Mouse (Mus musculus): ENCODE data around the gene Chmp6. TPM values are rescaled to one million over a fixed set of nuclear protein-coding genes. Genes with fewer than 3 reads are reported as not detected.

Gene Chmp6
- polyA plus RNA-seq, 1 experiment = 64.9 TPM

- no peaks in the 10 kb centered on the region for H3K27me3 ChIP-seq (ENCODE audit: control insufficient read depth, insufficient read depth, insufficient read length)
- H3ac ChIP-seq (ENCODE audit: control insufficient read depth, insufficient read length, low read depth) = no peak overlapping the region
- TF ChIP-seq CEBPB (IDR thresholded peaks at IDR 0.05; ENCODE audit: low read depth) = no peak
- TF ChIP-seq USF1 (IDR thresholded peaks at IDR 0.05; ENCODE audit: low read depth) = no peak
- no peak for TF ChIP-seq MYOG (IDR thresholded peaks at IDR 0.05; ENCODE audit: control insufficient read depth, extremely low read depth, insufficient read length)
- TF ChIP-seq CTCF (IDR thresholded peaks at IDR 0.05; ENCODE audit: control insufficient read depth, insufficient read depth, insufficient read length) = no peak
- no peak for TF ChIP-seq MAX (IDR thresholded peaks at IDR 0.05)
- TF ChIP-seq MYOD1 (IDR thresholded peaks at IDR 0.05; ENCODE audit: control insufficient read depth, insufficient read length, low read depth) = no peak
- no peak for TF ChIP-seq FOSL1 (IDR thresholded peaks at IDR 0.05; ENCODE audit: insufficient read depth, low read length, poor library complexity, severe bottlenecking)
- peaks cover 92% of the 10 kb centered on the region for H3K36me3 ChIP-seq (ENCODE audit: control insufficient read depth, insufficient read depth)
- H3K79me2 ChIP-seq (ENCODE audit: control insufficient read depth, insufficient read depth) = no peaks in the 10 kb centered on the region
- no peaks in the 10 kb centered on the region for H3K79me3 ChIP-seq (ENCODE audit: low read depth)
- H3K4me3 ChIP-seq (ENCODE audit: insufficient read depth, poor library complexity, severe bottlenecking) = no peak overlapping the region
These were observed 38.4 kb upstream of the Chmp6 start for GRCm38 (mm10) chr11:119874841-119875240.

GRCm38 (mm10) chr11:119875685-119876084, 37.6 kb upstream of the Chmp6 start:
- H3K79me3 ChIP-seq (ENCODE audit: low read depth) = no peaks in the 10 kb centered on the region
- no peak overlapping the region for H3K4me3 ChIP-seq (ENCODE audit: insufficient read depth, poor library complexity, severe bottlenecking)
- no peak overlapping the region for H3ac ChIP-seq (ENCODE audit: control insufficient read depth, insufficient read length, low read depth)
- TF ChIP-seq MAX (IDR thresholded peaks at IDR 0.05) (no peak), MYOD1 (IDR thresholded peaks at IDR 0.05; ENCODE audit: control insufficient read depth, insufficient read length, low read depth) (no peak), FOSL1 (IDR thresholded peaks at IDR 0.05; ENCODE audit: insufficient read depth, low read length, poor library complexity, severe bottlenecking) (no peak), MYOG (IDR thresholded peaks at IDR 0.05; ENCODE audit: control insufficient read depth, extremely low read depth, insufficient read length) (no peak), CTCF (IDR thresholded peaks at IDR 0.05; ENCODE audit: control insufficient read depth, insufficient read depth, insufficient read length) (no peak), USF1 (IDR thresholded peaks at IDR 0.05; ENCODE audit: low read depth) (no peak), CEBPB (IDR thresholded peaks at IDR 0.05; ENCODE audit: low read depth) (no peak)
- H3K79me2 ChIP-seq (ENCODE audit: control insufficient read depth, insufficient read depth) = no peaks in the 10 kb centered on the region
- H3K27me3 ChIP-seq (ENCODE audit: control insufficient read depth, insufficient read depth, insufficient read length) = no peaks in the 10 kb centered on the region
- peaks cover 92% of the 10 kb centered on the region for H3K36me3 ChIP-seq (ENCODE audit: control insufficient read depth, insufficient read depth)

GRCm38 (mm10) chr11:119877124-119877523, 36.1 kb upstream of the Chmp6 start:
- Histone ChIP-seq H3K27me3 (ENCODE audit: control insufficient read depth, insufficient read depth, insufficient read length) (no peaks in the 10 kb centered on the region), H3K79me3 (ENCODE audit: low read depth) (no peaks in the 10 kb centered on the region), H3K79me2 (ENCODE audit: control insufficient read depth, insufficient read depth) (no peaks in the 10 kb centered on the region), H3K36me3 (ENCODE audit: control insufficient read depth, insufficient read depth) (peaks cover 81% of the 10 kb centered on the region), H3ac (ENCODE audit: control insufficient read depth, insufficient read length, low read depth) (no peak overlapping the region), H3K4me3 (ENCODE audit: insufficient read depth, poor library complexity, severe bottlenecking) (no peak overlapping the region)
- no peak for TF ChIP-seq MYOD1 (IDR thresholded peaks at IDR 0.05; ENCODE audit: control insufficient read depth, insufficient read length, low read depth)
- no peak for TF ChIP-seq MYOG (IDR thresholded peaks at IDR 0.05; ENCODE audit: control insufficient read depth, extremely low read depth, insufficient read length)
- TF ChIP-seq CEBPB (IDR thresholded peaks at IDR 0.05; ENCODE audit: low read depth) = no peak
- no peak for TF ChIP-seq USF1 (IDR thresholded peaks at IDR 0.05; ENCODE audit: low read depth)
- no peak for TF ChIP-seq MAX (IDR thresholded peaks at IDR 0.05)
- no peak for TF ChIP-seq FOSL1 (IDR thresholded peaks at IDR 0.05; ENCODE audit: insufficient read depth, low read length, poor library complexity, severe bottlenecking)
- TF ChIP-seq CTCF (IDR thresholded peaks at IDR 0.05; ENCODE audit: control insufficient read depth, insufficient read depth, insufficient read length) = no peak

- TF ChIP-seq MYOD1 (IDR thresholded peaks at IDR 0.05; ENCODE audit: control insufficient read depth, insufficient read length, low read depth) = no peak
- no peak for TF ChIP-seq USF1 (IDR thresholded peaks at IDR 0.05; ENCODE audit: low read depth)
- TF ChIP-seq CTCF (IDR thresholded peaks at IDR 0.05; ENCODE audit: control insufficient read depth, insufficient read depth, insufficient read length) = no peak
- TF ChIP-seq MAX (IDR thresholded peaks at IDR 0.05) = no peak
- no peak for TF ChIP-seq FOSL1 (IDR thresholded peaks at IDR 0.05; ENCODE audit: insufficient read depth, low read length, poor library complexity, severe bottlenecking)
- no peak for TF ChIP-seq MYOG (IDR thresholded peaks at IDR 0.05; ENCODE audit: control insufficient read depth, extremely low read depth, insufficient read length)
- TF ChIP-seq CEBPB (IDR thresholded peaks at IDR 0.05; ENCODE audit: low read depth) = no peak
- Histone ChIP-seq H3K79me2 (ENCODE audit: control insufficient read depth, insufficient read depth) (no peaks in the 10 kb centered on the region), H3K79me3 (ENCODE audit: low read depth) (no peaks in the 10 kb centered on the region), H3ac (ENCODE audit: control insufficient read depth, insufficient read length, low read depth) (no peak overlapping the region), H3K4me3 (ENCODE audit: insufficient read depth, poor library complexity, severe bottlenecking) (no peak overlapping the region), H3K36me3 (ENCODE audit: control insufficient read depth, insufficient read depth) (peaks cover 59% of the 10 kb centered on the region), H3K27me3 (ENCODE audit: control insufficient read depth, insufficient read depth, insufficient read length) (no peaks in the 10 kb centered on the region)
These were observed 33.7 kb upstream of the Chmp6 start for GRCm38 (mm10) chr11:119879573-119879972.

GRCm38 (mm10) chr11:119883646-119884045, 29.6 kb upstream of the Chmp6 start:
- no peaks in the 10 kb centered on the region for H3K79me3 ChIP-seq (ENCODE audit: low read depth)
- H3K36me3 ChIP-seq (ENCODE audit: control insufficient read depth, insufficient read depth) = peaks cover 41% of the 10 kb centered on the region

More at GRCm38 (mm10) chr11:119883646-119884045, 29.6 kb upstream of the Chmp6 start:
- H3K27me3 ChIP-seq (ENCODE audit: control insufficient read depth, insufficient read depth, insufficient read length) = no peaks in the 10 kb centered on the region
- no peak overlapping the region for H3ac ChIP-seq (ENCODE audit: control insufficient read depth, insufficient read length, low read depth)
- H3K79me2 ChIP-seq (ENCODE audit: control insufficient read depth, insufficient read depth) = no peaks in the 10 kb centered on the region
- H3K4me3 ChIP-seq (ENCODE audit: insufficient read depth, poor library complexity, severe bottlenecking) = no peak overlapping the region
- TF ChIP-seq MYOG (IDR thresholded peaks at IDR 0.05; ENCODE audit: control insufficient read depth, extremely low read depth, insufficient read length) (no peak), FOSL1 (IDR thresholded peaks at IDR 0.05; ENCODE audit: insufficient read depth, low read length, poor library complexity, severe bottlenecking) (no peak), MYOD1 (IDR thresholded peaks at IDR 0.05; ENCODE audit: control insufficient read depth, insufficient read length, low read depth) (no peak), USF1 (IDR thresholded peaks at IDR 0.05; ENCODE audit: low read depth) (no peak), CEBPB (IDR thresholded peaks at IDR 0.05; ENCODE audit: low read depth) (no peak), MAX (IDR thresholded peaks at IDR 0.05) (no peak), CTCF (IDR thresholded peaks at IDR 0.05; ENCODE audit: control insufficient read depth, insufficient read depth, insufficient read length) (no peak)

Data from C2C12 (cell line).